Mouse (Mus musculus): ENCODE results near the gene Endou. TPM values are rescaled to one million over a fixed set of nuclear protein-coding genes. Genes with fewer than 3 reads are reported as not detected.
A peak's percentile ranks its signal among the peaks of the same experiment; 100 is the strongest.

Gene Endou
- polyA plus RNA-seq, 1 experiment from 2014 or later = 0.14 TPM

- Histone ChIP-seq H3K36me3 (ENCODE audit: control insufficient read depth, insufficient read depth, low read length) (no peaks in the 10 kb centered on the region), H3K4me2 (ENCODE audit: low read length) (no peak overlapping the region), H3K4me3 (replicated peaks; ENCODE audit: low read depth, low read length) (no peak overlapping the region), H3K9ac (replicated peaks; ENCODE audit: low read length) (no peak overlapping the region), H3K9me3 (ENCODE audit: control insufficient read depth, low read length) (no peaks in the 10 kb centered on the region), H3K27me3 (ENCODE audit: control insufficient read depth, insufficient read depth, low read length) (no peaks in the 10 kb centered on the region), H3K27ac (replicated peaks; ENCODE audit: low read depth, low read length) (no peak overlapping the region), H3K4me1 (ENCODE audit: control insufficient read depth, insufficient read depth, low read length) (no peaks in the 10 kb centered on the region)
- no peak for DNase-seq
- no peak for ATAC-seq (ENCODE audit: low FRiP score, low TSS enrichment)
- WGBS = 86% methylated on average over 15 of the region's 15 CpGs
Observed at GRCm38 (mm10) chr15:97721008-97721701, 10.0 kb downstream of the Endou start.

GRCm38 (mm10) chr15:97720026-97720675 is 11.0 kb downstream of the Endou start:
- Histone ChIP-seq H3K4me3 (replicated peaks; ENCODE audit: low read depth, low read length) (no peak overlapping the region), H3K36me3 (ENCODE audit: control insufficient read depth, insufficient read depth, low read length) (no peaks in the 10 kb centered on the region), H3K4me2 (ENCODE audit: low read length) (no peak overlapping the region), H3K27ac (replicated peaks; ENCODE audit: low read depth, low read length) (no peak overlapping the region), H3K4me1 (ENCODE audit: control insufficient read depth, insufficient read depth, low read length) (no peaks in the 10 kb centered on the region), H3K9me3 (ENCODE audit: control insufficient read depth, low read length) (no peaks in the 10 kb centered on the region), H3K9ac (replicated peaks; ENCODE audit: low read length) (no peak overlapping the region), H3K27me3 (ENCODE audit: control insufficient read depth, insufficient read depth, low read length) (no peaks in the 10 kb centered on the region)
- WGBS = 80% methylated on average over 12 of the region's 12 CpGs
- no peak for DNase-seq
- ATAC-seq (ENCODE audit: low FRiP score, low TSS enrichment) = no peak

- no peaks in the 10 kb centered on the region for H3K27me3 ChIP-seq (ENCODE audit: control insufficient read depth, insufficient read depth, low read length)
- H3K4me2 ChIP-seq (ENCODE audit: low read length) = no peak overlapping the region
- H3K4me3 ChIP-seq (replicated peaks; ENCODE audit: low read depth, low read length) = no peak overlapping the region
- DNase-seq (no peak), ATAC-seq (ENCODE audit: low FRiP score, low TSS enrichment) (no peak)
- no peak overlapping the region for H3K27ac ChIP-seq (replicated peaks; ENCODE audit: low read depth, low read length)
- 87% methylated on average over 12 of the region's 12 CpGs for WGBS
- no peaks in the 10 kb centered on the region for H3K4me1 ChIP-seq (ENCODE audit: control insufficient read depth, insufficient read depth, low read length)
- H3K9ac ChIP-seq (replicated peaks; ENCODE audit: low read length) = no peak overlapping the region
- H3K9me3 ChIP-seq (ENCODE audit: control insufficient read depth, low read length) = no peaks in the 10 kb centered on the region
- H3K36me3 ChIP-seq (ENCODE audit: control insufficient read depth, insufficient read depth, low read length) = no peaks in the 10 kb centered on the region
Observed at GRCm38 (mm10) chr15:97719494-97719893, 11.6 kb downstream of the Endou start.

GRCm38 (mm10) chr15:97718535-97719155 is 12.5 kb downstream of the Endou start:
- WGBS = 88% methylated on average over 8 of the region's 8 CpGs
- ATAC-seq (ENCODE audit: low FRiP score, low TSS enrichment) (no peak), DNase-seq (no peak)
- no peak overlapping the region for H3K27ac ChIP-seq (replicated peaks; ENCODE audit: low read depth, low read length)
- no peak overlapping the region for H3K4me3 ChIP-seq (replicated peaks; ENCODE audit: low read depth, low read length)
- H3K4me2 ChIP-seq (ENCODE audit: low read length) = no peak overlapping the region
- H3K27me3 ChIP-seq (ENCODE audit: control insufficient read depth, insufficient read depth, low read length) = no peaks in the 10 kb centered on the region
- no peak overlapping the region for H3K9ac ChIP-seq (replicated peaks; ENCODE audit: low read length)
- H3K4me1 ChIP-seq (ENCODE audit: control insufficient read depth, insufficient read depth, low read length) = no peaks in the 10 kb centered on the region
- no peaks in the 10 kb centered on the region for H3K9me3 ChIP-seq (ENCODE audit: control insufficient read depth, low read length)
- H3K36me3 ChIP-seq (ENCODE audit: control insufficient read depth, insufficient read depth, low read length) = no peaks in the 10 kb centered on the region

GRCm38 (mm10) chr15:97717861-97718534 is 13.1 kb downstream of the Endou start:
- Histone ChIP-seq H3K4me1 (ENCODE audit: control insufficient read depth, insufficient read depth, low read length) (no peaks in the 10 kb centered on the region), H3K4me3 (replicated peaks; ENCODE audit: low read depth, low read length) (no peak overlapping the region), H3K9ac (replicated peaks; ENCODE audit: low read length) (no peak overlapping the region), H3K27ac (replicated peaks; ENCODE audit: low read depth, low read length) (no peak overlapping the region), H3K27me3 (ENCODE audit: control insufficient read depth, insufficient read depth, low read length) (no peaks in the 10 kb centered on the region), H3K4me2 (ENCODE audit: low read length) (no peak overlapping the region), H3K9me3 (ENCODE audit: control insufficient read depth, low read length) (no peaks in the 10 kb centered on the region), H3K36me3 (ENCODE audit: control insufficient read depth, insufficient read depth, low read length) (no peaks in the 10 kb centered on the region)
- ATAC-seq (ENCODE audit: low FRiP score, low TSS enrichment) (no peak), DNase-seq (peak; percentile 91)
- 33% methylated on average over 12 of the region's 12 CpGs for WGBS

GRCm38 (mm10) chr15:97716782-97717181 is 14.4 kb downstream of the Endou start:
- no peak overlapping the region for H3K27ac ChIP-seq (replicated peaks; ENCODE audit: low read depth, low read length)
- no peak for DNase-seq
- ATAC-seq (ENCODE audit: low FRiP score, low TSS enrichment) = no peak
- no peak overlapping the region for H3K4me3 ChIP-seq (replicated peaks; ENCODE audit: low read depth, low read length)
- no peaks in the 10 kb centered on the region for H3K27me3 ChIP-seq (ENCODE audit: control insufficient read depth, insufficient read depth, low read length)
- no peak overlapping the region for H3K9ac ChIP-seq (replicated peaks; ENCODE audit: low read length)
- 94% methylated on average over 11 of the region's 11 CpGs for WGBS
- no peaks in the 10 kb centered on the region for H3K36me3 ChIP-seq (ENCODE audit: control insufficient read depth, insufficient read depth, low read length)
- H3K4me2 ChIP-seq (ENCODE audit: low read length) = no peak overlapping the region
- H3K9me3 ChIP-seq (ENCODE audit: control insufficient read depth, low read length) = no peaks in the 10 kb centered on the region
- no peaks in the 10 kb centered on the region for H3K4me1 ChIP-seq (ENCODE audit: control insufficient read depth, insufficient read depth, low read length)

GRCm38 (mm10) chr15:97715734-97716133 is 15.4 kb downstream of the Endou start:
- Histone ChIP-seq H3K36me3 (ENCODE audit: control insufficient read depth, insufficient read depth, low read length) (no peaks in the 10 kb centered on the region), H3K9ac (replicated peaks; ENCODE audit: low read length) (no peak overlapping the region), H3K4me1 (ENCODE audit: control insufficient read depth, insufficient read depth, low read length) (no peaks in the 10 kb centered on the region), H3K9me3 (ENCODE audit: control insufficient read depth, low read length) (no peaks in the 10 kb centered on the region), H3K27ac (replicated peaks; ENCODE audit: low read depth, low read length) (no peak overlapping the region), H3K4me3 (replicated peaks; ENCODE audit: low read depth, low read length) (no peak overlapping the region), H3K27me3 (ENCODE audit: control insufficient read depth, insufficient read depth, low read length) (no peaks in the 10 kb centered on the region), H3K4me2 (ENCODE audit: low read length) (no peak overlapping the region)
- WGBS = 92% methylated on average over 1 of the region's 1 CpGs
- ATAC-seq (ENCODE audit: low FRiP score, low TSS enrichment) = no peak
- DNase-seq = no peak

GRCm38 (mm10) chr15:97715083-97715482 is 16.1 kb downstream of the Endou start:
- H3K4me3 ChIP-seq (replicated peaks; ENCODE audit: low read depth, low read length) = no peak overlapping the region
- DNase-seq (no peak), ATAC-seq (ENCODE audit: low FRiP score, low TSS enrichment) (no peak)
- H3K9me3 ChIP-seq (ENCODE audit: control insufficient read depth, low read length) = no peaks in the 10 kb centered on the region
- H3K27me3 ChIP-seq (ENCODE audit: control insufficient read depth, insufficient read depth, low read length) = no peaks in the 10 kb centered on the region
- H3K9ac ChIP-seq (replicated peaks; ENCODE audit: low read length) = no peak overlapping the region
- H3K27ac ChIP-seq (replicated peaks; ENCODE audit: low read depth, low read length) = no peak overlapping the region
- 92% methylated on average over 8 of the region's 8 CpGs for WGBS
- H3K4me2 ChIP-seq (ENCODE audit: low read length) = no peak overlapping the region
- H3K36me3 ChIP-seq (ENCODE audit: control insufficient read depth, insufficient read depth, low read length) = no peaks in the 10 kb centered on the region
- H3K4me1 ChIP-seq (ENCODE audit: control insufficient read depth, insufficient read depth, low read length) = no peaks in the 10 kb centered on the region
